Mouse (Mus musculus): ENCODE measurements around the gene Traf3.

DNA sequence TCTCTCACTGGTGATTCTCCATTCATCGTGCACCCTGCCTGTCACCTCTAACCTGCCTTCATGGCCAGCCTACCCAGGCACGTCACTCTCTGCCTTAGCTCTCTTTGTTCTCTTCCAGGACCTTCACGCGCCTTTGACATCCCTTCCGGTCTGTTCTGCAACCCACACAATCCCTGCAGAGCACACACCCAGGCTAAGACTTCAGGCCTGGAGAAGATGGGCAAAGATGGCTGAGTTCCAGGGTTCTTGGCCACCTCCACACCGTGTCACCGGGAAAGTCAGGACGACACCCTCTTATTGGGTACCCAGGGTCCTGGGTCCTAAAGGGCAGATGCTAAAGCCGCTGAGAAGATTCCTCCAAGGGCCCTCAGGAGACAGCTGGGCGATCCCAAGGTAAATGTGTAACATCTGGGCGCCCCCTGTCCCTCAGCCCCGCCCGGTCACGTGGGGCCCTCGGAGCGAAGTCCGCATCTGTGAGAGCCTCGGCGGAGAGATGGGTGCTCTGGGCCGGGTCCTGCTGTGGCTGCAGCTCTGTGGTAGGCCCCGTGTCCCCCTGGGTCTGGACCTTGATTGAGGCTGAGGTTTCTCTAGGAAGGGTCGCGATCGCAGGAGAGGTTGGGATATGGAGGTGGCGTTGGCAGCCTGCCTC, 104.6 kb downstream of the Traf3 start, which contains the start of gene Amn:
- TF ChIP-seq EP300 (IDR thresholded peaks at IDR 0.05; ENCODE audit: low read depth) (no peak), CTCF (IDR thresholded peaks at IDR 0.05; ENCODE audit: low read depth) (no peak)

All from liver, embryonic 14.5 days (tissue).